In genomic region chr7:99410315-99410714, GRCm38 (mm10) we compare ENCODE assay signal across 13 mouse cellular contexts. TPM values are rescaled to one million over a fixed set of nuclear protein-coding genes. Genes with fewer than 3 reads are reported as not detected.
DNase-seq lines count a peak whose midpoint lies in the region; ATAC-seq and TF ChIP-seq lines count a peak whose summit lies in the region.
"Had no signal": no experiment of that assay in that cellular context is flagged by ENCODE, and none has a peak within 500 bp of the region (broad histone marks: within the 10 kb centered on the region; RNA-seq: fewer than 3 reads in every experiment).

No protein-coding gene starts in this region.

- no peak overlapping the region for H3K9ac ChIP-seq in kidney, embryonic 15.5 days
- no peak overlapping the region for H3K9ac ChIP-seq in embryonic facial prominence, embryonic 12.5 days
- H3K9ac ChIP-seq in heart, embryonic 12.5 days = no peak overlapping the region

- H3K27me3 ChIP-seq in kidney, embryonic 15.5 days = no peaks in the 10 kb centered on the region
- H3K27me3 ChIP-seq in embryonic facial prominence, embryonic 12.5 days = no peaks in the 10 kb centered on the region
- H3K27me3 ChIP-seq in heart, embryonic 12.5 days (replicated peaks) = no peaks in the 10 kb centered on the region
- H3K27me3 ChIP-seq in myocyte (ENCODE audit: control insufficient read depth, insufficient read depth, insufficient read length) = no peaks in the 10 kb centered on the region
- H3K27me3 ChIP-seq: Patski had no signal

- H3K4me1 ChIP-seq in kidney, embryonic 15.5 days = peaks cover 37% of the 10 kb centered on the region
- H3K4me1 ChIP-seq in embryonic facial prominence, embryonic 12.5 days = peaks cover 7% of the 10 kb centered on the region; the same call in 1 of the 2 replicates
- H3K4me1 ChIP-seq in heart, embryonic 12.5 days (replicated peaks) = peaks cover 52% of the 10 kb centered on the region

- peak overlapping the region; percentile 76 for H3K27ac ChIP-seq in kidney, embryonic 15.5 days
- H3K27ac ChIP-seq in embryonic facial prominence, embryonic 12.5 days = peak overlapping the region; percentile 37; the same call in 1 of the 2 replicates
- peak overlapping the region; percentile 79 for H3K27ac ChIP-seq in heart, embryonic 12.5 days (ENCODE audit: poor library complexity, severe bottlenecking)
- H3K27ac ChIP-seq: hindbrain, postnatal 0 days had no signal

- no peak overlapping the region for H3K4me3 ChIP-seq in kidney, embryonic 15.5 days (replicated peaks)
- H3K4me3 ChIP-seq in embryonic facial prominence, embryonic 12.5 days = no peak overlapping the region
- H3K4me3 ChIP-seq in heart, embryonic 12.5 days = no peak overlapping the region
- H3K4me3 ChIP-seq in myocyte = no peak overlapping the region

- WGBS in kidney, embryonic 15.5 days = 47% methylated on average over 9 of the region's 9 CpGs
- WGBS in embryonic facial prominence, embryonic 12.5 days = 75% methylated on average over 9 of the region's 9 CpGs
- 55% methylated on average over 9 of the region's 9 CpGs for WGBS in heart, embryonic 12.5 days

- DNase-seq in kidney, postnatal 14 days = no peak
- no peak for DNase-seq in thymus, postnatal 14 days
- no peak for DNase-seq in spleen, postnatal 10 days (ENCODE audit: low spot score in 2 of 2)
- DNase-seq: adrenal gland, postnatal 36 days; cerebellum, adult 2 months; layer of hippocampus, adult 9-11 months had no signal

- no peaks in the 10 kb centered on the region for H3K9me3 ChIP-seq in kidney, embryonic 15.5 days (replicated peaks)
- no peaks in the 10 kb centered on the region for H3K9me3 ChIP-seq in embryonic facial prominence, embryonic 12.5 days
- H3K9me3 ChIP-seq in heart, embryonic 12.5 days (replicated peaks) = no peaks in the 10 kb centered on the region

- peak; percentile 7; the same call in 1 of the 2 replicates for ATAC-seq in kidney, embryonic 15.5 days (replicated peaks; ENCODE audit: low FRiP score)
- no peak for ATAC-seq in embryonic facial prominence, embryonic 12.5 days (ENCODE audit: insufficient number of reproducible peaks, insufficient read depth, low FRiP score, low TSS enrichment)
- ATAC-seq in heart, embryonic 12.5 days (ENCODE audit: insufficient number of reproducible peaks, low FRiP score) = no peak; the same call in 1 of the 2 replicates
- ATAC-seq: CD4-positive, CD25-positive, alpha-beta regulatory T cell, adult 4 months; hindbrain, postnatal 0 days; Patski had no signal

- no peaks in the 10 kb centered on the region for H3K79me2 ChIP-seq in myocyte (ENCODE audit: control insufficient read depth, insufficient read depth)

- no peak overlapping the region for H3K4me2 ChIP-seq in kidney, embryonic 15.5 days
- H3K4me2 ChIP-seq in embryonic facial prominence, embryonic 12.5 days (replicated peaks) = no peak overlapping the region
- H3K4me2 ChIP-seq in heart, embryonic 12.5 days = no peak overlapping the region
- peak overlapping the region; percentile 30 for H3K4me2 ChIP-seq in myocyte (ENCODE audit: low read depth)

- no peak overlapping the region for H3ac ChIP-seq in myocyte (ENCODE audit: control insufficient read depth, insufficient read length)

- no peaks in the 10 kb centered on the region; the same call in 1 of the 2 replicates for H3K36me3 ChIP-seq in kidney, embryonic 15.5 days
- H3K36me3 ChIP-seq in embryonic facial prominence, embryonic 12.5 days = 0 out of 2 replicates have a peak, but pooled peaks cover 5% of the 10 kb centered on the region
- peaks cover 23% of the 10 kb centered on the region for H3K36me3 ChIP-seq in heart, embryonic 12.5 days
- no peaks in the 10 kb centered on the region for H3K36me3 ChIP-seq in myocyte (ENCODE audit: control insufficient read depth, insufficient read depth)

- TF ChIP-seq POLR2A in myocyte (IDR thresholded peaks at IDR 0.05; ENCODE audit: insufficient read length, low read depth) = no peak

TF ChIP-seq in myocyte, 11 proteins besides CTCF, POLR2A, EP300 and RAD21:
- no peak for TF ChIP-seq MAX (IDR thresholded peaks at IDR 0.05; ENCODE audit: low read depth)

RNA-seq across cellular contexts. Expression of gene Gdpd5, which starts 29.1 kb away (rescaled TPM):
- polyA plus RNA-seq in kidney, embryonic 15.5 days (2015; fragmentation: Nextera tagmentation; extraction: Ambion mirVana) = 14.5 and 17.3 TPM in 2 replicates
- polyA plus RNA-seq in embryonic facial prominence, embryonic 12.5 days (2016; fragmentation: Nextera tagmentation; extraction: Ambion mirVana) = 20.3 and 23.4 TPM in 2 replicates
- 28.5 and 28.8 TPM in 2 replicates for polyA plus RNA-seq in heart, embryonic 12.5 days (2016; fragmentation: Nextera tagmentation; extraction: Ambion mirVana)
- 9.5 TPM for polyA plus RNA-seq in myocyte (2012; fragmentation: generic; extraction: Trizol)

RNA-seq across cellular contexts. Expression of gene Klhl35, which starts 55.5 kb away (rescaled TPM):
- polyA plus RNA-seq in kidney, embryonic 15.5 days (2015; fragmentation: Nextera tagmentation; extraction: Ambion mirVana) = 0.67 and 1.2 TPM in 2 replicates
- 2.1 and 2.7 TPM in 2 replicates for polyA plus RNA-seq in embryonic facial prominence, embryonic 12.5 days (2016; fragmentation: Nextera tagmentation; extraction: Ambion mirVana)
- polyA plus RNA-seq in heart, embryonic 12.5 days (2016; fragmentation: Nextera tagmentation; extraction: Ambion mirVana) = 0.85 and 1.3 TPM in 2 replicates
- not detected for polyA plus RNA-seq in myocyte (2012; fragmentation: generic; extraction: Trizol)
- polyA plus RNA-seq: CD4-positive, CD25-positive, alpha-beta regulatory T cell, adult 4 months had no signal

RNA-seq across cellular contexts. Expression of gene Serpinh1, which starts 57.3 kb away (rescaled TPM):
- 1,575 and 1,603 TPM in 2 replicates for polyA plus RNA-seq in kidney, embryonic 15.5 days (2015; fragmentation: Nextera tagmentation; extraction: Ambion mirVana)
- polyA plus RNA-seq in embryonic facial prominence, embryonic 12.5 days (2016; fragmentation: Nextera tagmentation; extraction: Ambion mirVana) = 1,388 and 1,403 TPM in 2 replicates
- 1,302 and 1,316 TPM in 2 replicates for polyA plus RNA-seq in heart, embryonic 12.5 days (2016; fragmentation: Nextera tagmentation; extraction: Ambion mirVana)
- 1,713 TPM for polyA plus RNA-seq in myocyte (2012; fragmentation: generic; extraction: Trizol)
